Mouse (Mus musculus) small intestine, adult 2 months (tissue): ENCODE measurements around the gene Clec2e.

Experiments
- CTCF ChIP-seq: fragments of 200-500 bp; IDR thresholded peaks from 2 replicates; pipeline ENCODE4 v1.5.1; 2012; ENCODE audit warnings: low read depth, mild to moderate bottlenecking, control low read depth, inconsistent platforms, low read length, moderate library complexity, mixed read lengths; ENCODE audit not compliant: insufficient replicate concordance, insufficient read length; ENCODE audit errors: extremely low read depth
- POLR2A ChIP-seq: fragments of 200-500 bp; IDR thresholded peaks from 2 replicates; pipeline ENCODE4 v1.6.1; 2012; ENCODE audit warnings: low read depth, mild to moderate bottlenecking, control low read depth, inconsistent platforms, low read length, moderate library complexity

DNA sequence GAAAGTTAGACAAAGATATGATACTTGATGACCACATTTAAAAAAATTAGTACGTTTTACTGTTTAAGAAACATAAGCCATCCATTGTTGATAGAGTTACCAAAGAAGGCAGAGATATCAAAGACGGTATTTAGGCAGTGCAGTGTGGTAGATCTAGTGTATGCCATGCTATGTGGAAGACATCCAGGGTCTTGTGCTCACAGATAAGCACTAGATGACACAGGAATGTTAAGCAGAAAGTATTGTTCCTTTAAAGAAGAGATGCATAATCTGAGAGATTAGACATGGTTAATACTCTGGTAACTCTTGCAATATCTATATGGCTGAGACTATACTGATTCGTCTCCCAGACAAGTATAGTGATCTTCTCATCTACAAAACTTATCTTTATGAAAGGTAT, 49.6 kb downstream of the Clec2e start:
- TF ChIP-seq CTCF (no peak), POLR2A (no peak)
